Mouse (Mus musculus) gastrocnemius, adult 2 months (tissue): Measurements from ENCODE around the gene Slc25a43. TPM values are rescaled to one million over a fixed set of nuclear protein-coding genes. Genes with fewer than 3 reads are reported as not detected.
A peak's percentile ranks its signal among the peaks of the same experiment; 100 is the strongest.
"Not testable (repeated sequence)": the region's sequence is repeated elsewhere in the genome, so short reads cannot be mapped to it uniquely, and the experiment has no call there.

ENCODE experiments used
- DNase-seq: peaks from one replicate; pipeline ENCODE4 v3.0.0; 2022
- H3K27ac ChIP-seq: fragments of 200-600 bp; 2 replicates; pipeline ENCODE4 v1.8.1; 2022; ENCODE audit warnings: mild to moderate bottlenecking
- H3K4me3 ChIP-seq: fragments of 200-600 bp; 2 replicates; pipeline ENCODE4 v1.8.1; 2022; ENCODE audit warnings: mild to moderate bottlenecking, moderate library complexity
- CTCF ChIP-seq: fragments of 200-600 bp; IDR thresholded peaks from 2 replicates; pipeline ENCODE4 v1.8.1; 2022; ENCODE audit warnings: antibody characterized with exemption, mild to moderate bottlenecking, moderate library complexity
- intact Hi-C: fragments of 180-260 bp; cut with DNase I; formaldehyde crosslinking; loops from one replicate; pipeline ENCODE4 v1.15.1; 2025
- total RNA-seq, 2 experiments: library from RNA; stranded (reverse); gene quantifications; 2 replicates each; pipeline ENCODE4 v1.2.3; 2021

The Slc25a43 gene
- total RNA-seq, 2 experiments from 2014 or later = not detected

- intact Hi-C loops = loop anchor here (2.0 to 10.0 kb wide), 2 partner anchors 60 to 144 kb away; partner anchors contain the start of gene Nkrf
- Histone ChIP-seq H3K4me3 (no peak overlapping the region), H3K27ac (no peak overlapping the region)
- DNase-seq = peak; percentile 17
- TF ChIP-seq CTCF = peak; percentile 88
Measured at GRCm38 (mm10) chrX:36760946-36761635, 17.6 kb downstream of the Slc25a43 start.

DNA sequence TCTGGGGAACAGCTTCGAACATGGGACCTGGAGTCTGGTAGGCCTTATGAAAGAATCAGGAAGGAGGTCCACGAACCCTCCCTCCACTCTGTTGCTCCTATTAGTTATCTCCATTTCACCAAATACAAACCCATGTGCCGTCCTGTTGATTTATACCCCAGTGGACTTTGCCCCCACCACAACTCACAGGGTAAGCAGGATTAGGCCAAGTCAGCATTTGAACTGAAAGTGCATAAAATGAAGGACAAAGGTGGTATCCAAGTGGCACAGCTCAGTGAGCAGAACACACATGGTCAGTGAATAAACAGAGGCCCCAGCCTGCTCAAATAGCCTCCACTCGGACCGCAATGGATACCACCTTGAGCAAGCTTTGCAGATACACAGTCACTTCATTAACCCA lies 18.8 kb downstream of the Slc25a43 start:
- no peak for TF ChIP-seq CTCF
- intact Hi-C loops = loop anchor here (10.0 kb wide), 1 partner anchor 143 kb away; the partner anchor contains the start of gene Nkrf
- DNase-seq = no peak

DNA sequence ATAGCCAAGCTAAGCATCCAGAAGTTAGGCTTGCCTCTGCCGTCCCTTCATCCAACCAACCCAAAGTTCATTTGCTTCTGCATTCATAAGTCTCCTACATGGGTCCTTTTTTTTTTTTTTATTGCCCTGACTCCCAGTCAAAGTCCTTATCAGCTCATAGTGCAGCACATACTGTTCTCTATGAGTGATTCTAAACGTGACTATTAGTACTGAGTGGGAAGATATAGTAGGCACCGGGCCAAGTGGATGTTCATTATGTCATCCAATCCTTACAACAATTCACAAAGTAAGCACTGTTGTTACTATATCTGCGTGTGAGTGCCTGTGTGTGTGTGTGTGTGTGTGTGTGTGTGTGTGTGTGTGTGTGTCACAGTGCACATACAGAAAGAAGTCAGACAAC lies 19.4 kb downstream of the Slc25a43 start:
- intact Hi-C loops = loop anchor here (10.0 kb wide), 1 partner anchor 142 kb away; the partner anchor contains the start of gene Nkrf
- TF ChIP-seq CTCF = no peak
- Histone ChIP-seq H3K27ac (no peak overlapping the region), H3K4me3 (no peak overlapping the region)
- DNase-seq = no peak

More for the DNA sequence above, 18.8 kb downstream of the Slc25a43 start:
- no peak overlapping the region for H3K4me3 ChIP-seq
- H3K27ac ChIP-seq = no peak overlapping the region

DNA sequence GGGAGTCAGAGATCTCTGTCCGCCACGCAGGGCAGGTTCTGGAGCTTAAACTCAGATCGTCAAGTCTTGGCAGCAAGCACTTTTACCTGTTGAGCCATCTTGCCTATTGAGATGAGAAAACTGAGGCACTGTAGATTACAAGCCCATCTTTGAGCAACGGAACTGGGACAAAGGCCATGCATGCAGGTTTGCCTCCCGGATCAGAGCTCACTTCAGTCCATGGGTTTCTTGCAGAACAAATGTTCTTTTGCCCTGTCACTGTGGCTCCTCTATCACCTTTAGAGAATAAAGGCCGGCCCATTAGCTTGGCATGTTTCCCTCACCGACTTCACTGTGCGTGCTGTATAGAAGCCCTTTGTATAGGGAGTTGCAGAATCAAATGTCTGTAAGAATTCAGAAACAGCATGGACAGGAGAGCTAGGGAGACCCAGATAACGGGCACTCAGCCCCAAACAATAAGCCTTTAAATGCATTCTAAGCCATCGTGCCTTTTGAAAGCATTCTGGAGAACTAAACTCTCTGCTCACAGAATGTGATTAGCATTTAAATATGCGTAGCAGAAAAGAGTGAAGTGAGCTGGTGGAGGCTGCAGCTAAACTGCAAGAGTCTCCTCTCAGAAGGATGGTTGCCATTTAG lies 20.0 kb downstream of the Slc25a43 start:
- intact Hi-C loops = loop anchor here (10.0 kb wide), 1 partner anchor 141 kb away; the partner anchor contains the start of gene Nkrf
- Histone ChIP-seq H3K27ac (no peak overlapping the region), H3K4me3 (no peak overlapping the region)
- no peak for DNase-seq
- no peak for TF ChIP-seq CTCF

DNA sequence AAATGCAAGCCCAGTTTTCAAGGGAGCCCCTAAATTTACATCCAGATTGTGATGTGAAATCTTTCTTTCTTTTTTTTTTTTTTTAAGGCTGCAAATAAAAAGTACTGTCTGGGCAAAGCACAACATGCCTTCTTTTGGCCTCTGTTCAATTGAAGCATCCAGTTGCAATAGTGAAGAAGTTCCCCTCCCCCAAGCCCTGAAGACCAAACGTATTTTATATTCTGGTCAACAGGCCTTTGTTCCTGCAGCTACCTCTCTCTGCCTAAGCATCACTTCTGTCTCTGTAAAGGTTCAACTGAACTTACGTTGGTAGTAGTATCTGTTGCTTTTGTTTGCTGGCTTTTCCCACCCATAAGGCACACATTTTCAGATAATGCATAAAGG lies 20.5 kb downstream of the Slc25a43 start:
- no peak overlapping the region for H3K27ac ChIP-seq
- TF ChIP-seq CTCF = no peak
- DNase-seq = no peak
- intact Hi-C loops = loop anchor here (10.0 kb wide), 1 partner anchor 141 kb away; the partner anchor contains the start of gene Nkrf
- H3K4me3 ChIP-seq = no peak overlapping the region

GRCm38 (mm10) chrX:36767386-36767785 lies 23.9 kb downstream of the Slc25a43 start:
- Histone ChIP-seq H3K27ac (no peak overlapping the region), H3K4me3 (no peak overlapping the region)
- intact Hi-C loops = loop anchor here (10.0 kb wide), 1 partner anchor 137 kb away; the partner anchor contains the start of gene Nkrf
- TF ChIP-seq CTCF = no peak
- DNase-seq = no peak

DNA sequence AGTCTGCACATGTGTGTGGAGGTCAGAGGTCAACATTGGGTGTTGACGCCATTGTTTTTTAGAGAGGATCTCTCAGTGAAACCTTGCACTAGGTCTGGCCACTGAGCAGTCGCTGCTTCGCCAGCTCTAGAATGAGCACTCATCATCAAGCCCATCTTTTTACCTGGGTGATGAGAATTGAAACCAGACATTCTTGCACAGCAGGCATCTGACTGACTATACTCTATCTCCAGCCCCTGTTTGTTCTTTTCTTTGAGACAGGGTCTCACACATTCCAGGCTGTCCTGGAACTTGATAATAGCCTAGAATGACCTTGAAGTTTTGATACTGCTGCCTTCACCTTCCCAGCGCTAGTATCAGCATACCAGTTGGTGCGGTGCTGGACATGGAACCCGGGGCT lies 29.1 kb downstream of the Slc25a43 start:
- TF ChIP-seq CTCF = no peak
- intact Hi-C loops = no loop called here
- no peak for DNase-seq
- no peak overlapping the region for H3K27ac ChIP-seq
- H3K4me3 ChIP-seq = no peak overlapping the region

DNA sequence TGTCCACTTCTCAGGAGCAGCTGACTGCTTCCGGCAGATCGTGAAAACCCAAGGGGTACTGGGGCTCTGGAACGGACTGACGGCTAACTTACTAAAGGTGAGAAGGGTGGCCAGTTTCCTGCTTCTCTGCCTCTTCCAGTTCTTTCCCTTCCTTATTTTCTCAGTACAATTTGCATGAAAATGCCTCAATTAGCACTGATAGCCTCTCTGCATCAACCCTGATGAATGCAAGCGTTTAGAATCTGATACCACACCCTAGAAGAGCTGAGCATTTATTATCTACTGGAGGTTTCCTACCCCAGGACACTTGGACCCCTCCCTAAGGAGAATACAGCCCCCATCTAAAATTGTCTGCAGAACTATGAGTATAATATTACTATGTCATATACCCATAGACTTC lies 32.1 kb downstream of the Slc25a43 start:
- Histone ChIP-seq H3K27ac (no peak overlapping the region), H3K4me3 (no peak overlapping the region)
- TF ChIP-seq CTCF = no peak
- DNase-seq = no peak
- intact Hi-C loops = no loop called here

GRCm38 (mm10) chrX:36777694-36778093 lies 34.2 kb downstream of the Slc25a43 start:
- H3K27ac ChIP-seq = no peak overlapping the region
- intact Hi-C loops = no loop called here
- DNase-seq = no peak
- no peak for TF ChIP-seq CTCF
- H3K4me3 ChIP-seq = no peak overlapping the region

- no peak for TF ChIP-seq CTCF
- intact Hi-C loops = no loop called here
- H3K4me3 ChIP-seq = no peak overlapping the region
- no peak for DNase-seq
- no peak overlapping the region for H3K27ac ChIP-seq
Measured at GRCm38 (mm10) chrX:36789360-36789759, 45.9 kb downstream of the Slc25a43 start.

- Histone ChIP-seq H3K4me3 (no peak overlapping the region), H3K27ac (peak overlapping the region; percentile 97; the same call in 1 of the 2 replicates)
- intact Hi-C loops = no loop called here
- DNase-seq = no peak
- TF ChIP-seq CTCF = no peak
Measured at GRCm38 (mm10) chrX:36794571-36794970, 51.1 kb downstream of the Slc25a43 start.

GRCm38 (mm10) chrX:36795424-36796162 lies 52.1 kb downstream of the Slc25a43 start, which contains the start of gene Slc25a5:
Gene Slc25a5 (plus strand): TSS chrX:36795651.
- intact Hi-C loops = loop anchor here (1.0 kb wide), 1 partner anchor 12 kb away; no protein-coding TSS in a partner anchor
- no peak for TF ChIP-seq CTCF
- Histone ChIP-seq H3K27ac (peak within 1 kb of the TSS; percentile 97), H3K4me3 (peak within 1 kb of the TSS; percentile 87)
- peak; percentile 94 for DNase-seq

DNA sequence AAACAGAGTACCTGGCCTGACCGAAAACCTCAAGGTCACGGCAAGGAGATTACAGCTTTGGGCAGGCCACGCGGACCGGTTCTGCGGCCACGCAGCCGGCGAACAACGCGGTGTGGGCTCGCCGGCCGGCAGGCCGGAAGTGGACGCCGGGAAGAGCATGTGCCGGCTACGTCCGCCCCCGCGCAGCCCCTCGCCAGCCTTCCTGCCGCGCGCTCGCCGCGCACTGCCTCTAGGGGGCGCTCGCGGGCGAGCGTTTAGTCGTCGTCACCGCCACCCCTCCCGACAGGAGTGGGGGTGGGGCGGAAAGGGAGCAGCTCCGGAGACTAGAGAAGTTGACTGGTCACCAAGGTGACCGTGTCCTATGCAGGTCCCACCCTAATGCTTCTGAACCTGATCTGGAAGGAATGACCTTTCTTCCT lies 52.7 kb downstream of the Slc25a43 start:
- peak; percentile 90 for DNase-seq
- TF ChIP-seq CTCF = peak; percentile 92; the same call in 1 of the 2 replicates
- Histone ChIP-seq H3K27ac (peak overlapping the region; percentile 97), H3K4me3 (peak overlapping the region; percentile 87)
- intact Hi-C loops = loop anchor here (1.0 kb wide), 1 partner anchor 11 kb away; no protein-coding TSS in a partner anchor

DNA sequence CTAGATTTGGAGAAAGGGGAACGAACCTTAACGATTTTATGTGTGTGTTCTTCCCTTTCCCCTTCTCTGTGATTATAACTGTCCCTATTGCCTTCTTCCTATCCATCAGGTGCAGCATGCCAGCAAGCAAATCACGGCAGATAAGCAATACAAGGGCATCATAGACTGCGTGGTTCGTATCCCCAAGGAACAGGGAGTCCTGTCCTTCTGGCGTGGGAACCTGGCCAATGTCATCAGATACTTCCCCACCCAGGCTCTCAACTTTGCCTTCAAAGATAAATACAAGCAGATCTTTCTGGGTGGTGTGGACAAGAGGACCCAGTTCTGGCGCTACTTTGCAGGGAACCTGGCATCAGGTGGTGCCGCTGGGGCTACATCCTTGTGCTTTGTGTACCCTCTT lies 53.3 kb downstream of the Slc25a43 start:
- intact Hi-C loops = loop anchor here (1.0 kb wide), 1 partner anchor 11 kb away; no protein-coding TSS in a partner anchor
- Histone ChIP-seq H3K27ac (peak overlapping the region; percentile 97), H3K4me3 (peak overlapping the region; percentile 87)
- not testable (repeated sequence) for DNase-seq
